Mouse (Mus musculus) midbrain, embryonic 11.5 days (tissue): Measurements from ENCODE around the gene Olfr1123. TPM values are rescaled to one million over a fixed set of nuclear protein-coding genes. Genes with fewer than 3 reads are reported as not detected.
A peak's percentile ranks its signal among the peaks of the same experiment; 100 is the strongest.
"Not testable (repeated sequence)": the region's sequence is repeated elsewhere in the genome, so short reads cannot be mapped to it uniquely, and the experiment has no call there.

Experiments
- ATAC-seq: fragments of 200-750 bp; cut with Nextera tagmentation; 2 replicates; pipeline ENCODE4 v1.8.0; 2017; ENCODE audit warnings: moderate TSS enrichment, moderate library complexity; ENCODE audit not compliant: low FRiP score
- DNase-seq: peaks from one replicate; pipeline ENCODE4 v3.0.0; 2015; ENCODE audit warnings: low spot score; ENCODE audit errors: missing footprints
- H3K27ac ChIP-seq: fragments of 300-500 bp; sonication (generic); 2 replicates; pipeline ENCODE4 v1.5.1; 2014; ENCODE audit warnings: low read depth, low read length
- H3K27me3 ChIP-seq: fragments of 300-500 bp; sonication (generic); 2 replicates; pipeline ENCODE4 v1.6.1; 2014; ENCODE audit warnings: mild to moderate bottlenecking, low read length, moderate library complexity, mixed read lengths; ENCODE audit not compliant: control insufficient read depth, insufficient read depth
- H3K36me3 ChIP-seq: fragments of 300-500 bp; sonication (generic); 2 replicates; pipeline ENCODE4 v1.6.1; 2014; ENCODE audit warnings: mild to moderate bottlenecking, low read length, moderate library complexity, mixed read lengths; ENCODE audit not compliant: control insufficient read depth, insufficient read depth
- H3K4me1 ChIP-seq: fragments of 300-500 bp; sonication (generic); 2 replicates; pipeline ENCODE4 v1.6.1; 2014; ENCODE audit warnings: low read length; ENCODE audit not compliant: control insufficient read depth, insufficient read depth
- H3K4me2 ChIP-seq: fragments of 300-500 bp; sonication (generic); 2 replicates; pipeline ENCODE4 v1.6.1; 2014; ENCODE audit warnings: mild to moderate bottlenecking, moderate library complexity
- H3K4me3 ChIP-seq: fragments of 300-500 bp; sonication (generic); 2 replicates; pipeline ENCODE4 v1.5.1; 2014; ENCODE audit warnings: low read depth, low read length
- H3K9ac ChIP-seq: fragments of 300-500 bp; sonication (generic); 2 replicates; pipeline ENCODE4 v1.6.1; 2014; ENCODE audit warnings: low read length
- H3K9me3 ChIP-seq: fragments of 300-500 bp; sonication (generic); 2 replicates; pipeline ENCODE4 v1.6.1; 2016; ENCODE audit warnings: low read length; ENCODE audit not compliant: control insufficient read depth
- WGBS: fragments of 180-500 bp; shearing (Covaris S2); extraction: QIAGEN DNeasy Blood & Tissue Kit; methylation state at CpG from one replicate; pipeline ENCODE4 v1.1.7; 2014; 5-methylcytosine and 5-hydroxymethylcytosine counted together
- polyA plus RNA-seq: library from polyadenylated mRNA; unstranded; fragments of >200 nt; fragmentation: Nextera tagmentation; extraction: Ambion mirVana; gene quantifications from 2 replicates; pipeline ENCODE4 v1.2.1, GENCODE M21; 2014

Gene Olfr1123
- polyA plus RNA-seq, result not detected in 2 replicates

GRCm38 (mm10) chr2:87416335-87416734, at the start of gene Olfr1123:
Gene Olfr1123 (plus strand): TSS chr2:87416635.
- H3K4me1 ChIP-seq, result no peaks in the 10 kb centered on the region
- H3K9me3 ChIP-seq, result no peaks in the 10 kb centered on the region
- no peak within 1 kb of the TSS for H3K9ac ChIP-seq
- H3K36me3 ChIP-seq, result no peaks in the 10 kb centered on the region
- 79% methylated on average over 1 of the region's 1 CpGs for WGBS
- ATAC-seq (no peak), DNase-seq (no peak)
- no peak within 1 kb of the TSS for H3K4me3 ChIP-seq
- no peak within 1 kb of the TSS for H3K4me2 ChIP-seq
- H3K27ac ChIP-seq, result no peak within 1 kb of the TSS
- H3K27me3 ChIP-seq, result no peaks in the 10 kb centered on the region

GRCm38 (mm10) chr2:87369595-87369994, 46.8 kb upstream of the Olfr1123 start, which contains the start of gene Olfr1121:
Gene Olfr1121 (plus strand): TSS chr2:87369895.
- Histone ChIP-seq H3K9me3 (no peaks in the 10 kb centered on the region), H3K27me3 (no peaks in the 10 kb centered on the region), H3K4me1 (no peaks in the 10 kb centered on the region), H3K36me3 (no peaks in the 10 kb centered on the region), H3K4me3 (no peak within 1 kb of the TSS), H3K27ac (no peak within 1 kb of the TSS), H3K4me2 (no peak within 1 kb of the TSS), H3K9ac (no peak within 1 kb of the TSS)
- ATAC-seq, result no peak
- 42% methylated on average over 1 of the region's 1 CpGs for WGBS
- no peak for DNase-seq

GRCm38 (mm10) chr2:87371726-87372125, 44.7 kb upstream of the Olfr1123 start:
- H3K4me2 ChIP-seq, result no peak overlapping the region
- WGBS, result 91% methylated on average over 4 of the region's 4 CpGs
- no peak for ATAC-seq

GRCm38 (mm10) chr2:87383935-87384334, 32.5 kb upstream of the Olfr1123 start:
- no peak for ATAC-seq
- Histone ChIP-seq H3K4me1 (no peaks in the 10 kb centered on the region), H3K9me3 (no peaks in the 10 kb centered on the region), H3K4me2 (no peak overlapping the region), H3K9ac (no peak overlapping the region), H3K4me3 (no peak overlapping the region), H3K27me3 (no peaks in the 10 kb centered on the region), H3K27ac (no peak overlapping the region), H3K36me3 (no peaks in the 10 kb centered on the region)
- DNase-seq, result no peak
- WGBS, result 83% methylated on average over 2 of the region's 2 CpGs

More at GRCm38 (mm10) chr2:87371726-87372125, 44.7 kb upstream of the Olfr1123 start:
- Histone ChIP-seq H3K27me3 (no peaks in the 10 kb centered on the region), H3K36me3 (no peaks in the 10 kb centered on the region), H3K4me3 (no peak overlapping the region), H3K27ac (no peak overlapping the region), H3K4me1 (no peaks in the 10 kb centered on the region), H3K9ac (no peak overlapping the region), H3K9me3 (no peaks in the 10 kb centered on the region)
- DNase-seq, result no peak

- H3K4me3 ChIP-seq, result no peak within 1 kb of the TSS
- no peaks in the 10 kb centered on the region for H3K4me1 ChIP-seq
- no peaks in the 10 kb centered on the region for H3K36me3 ChIP-seq
- H3K27me3 ChIP-seq, result no peaks in the 10 kb centered on the region
- H3K4me2 ChIP-seq, result no peak within 1 kb of the TSS
- 86% methylated on average over 2 of the region's 2 CpGs for WGBS
- ATAC-seq (no peak), DNase-seq (no peak)
- no peak within 1 kb of the TSS for H3K9ac ChIP-seq
- no peaks in the 10 kb centered on the region for H3K9me3 ChIP-seq
- H3K27ac ChIP-seq, result no peak within 1 kb of the TSS
These were observed 30.9 kb upstream of the Olfr1123 start, which contains the start of gene Olfr1122 for GRCm38 (mm10) chr2:87385549-87385948. Gene Olfr1122 (plus strand): TSS chr2:87385849.

DNA sequence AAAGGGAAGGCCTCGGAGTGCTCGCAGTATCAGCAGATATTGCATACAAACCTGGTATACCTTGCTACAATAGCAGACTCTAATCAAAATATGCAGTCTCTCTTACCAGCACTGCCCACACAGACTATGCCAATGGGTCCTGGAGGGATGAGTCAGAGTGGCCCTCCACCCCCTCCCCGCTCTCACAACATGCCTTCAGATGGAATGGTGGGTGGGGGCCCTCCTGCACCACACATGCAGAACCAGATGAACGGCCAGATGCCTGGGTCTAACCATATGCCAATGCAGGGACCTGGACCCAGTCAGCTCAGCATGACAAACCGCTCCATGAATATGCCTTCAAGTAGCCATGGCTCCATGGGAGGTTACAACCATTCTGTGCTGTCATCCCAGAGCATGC, 22.8 kb upstream of the Olfr1123 start:
- H3K4me2 ChIP-seq, H3K36me3 ChIP-seq, H3K9ac ChIP-seq, H3K27ac ChIP-seq, H3K9me3 ChIP-seq, DNase-seq, H3K4me1 ChIP-seq, H3K27me3 ChIP-seq, H3K4me3 ChIP-seq: not testable (repeated sequence)
- peak; percentile 61 for ATAC-seq
- WGBS, result 87% methylated on average over 5 of the region's 5 CpGs

GRCm38 (mm10) chr2:87394686-87395085, 21.7 kb upstream of the Olfr1123 start:
- not testable (repeated sequence) for DNase-seq, H3K9ac ChIP-seq, H3K9me3 ChIP-seq, H3K27ac ChIP-seq, ATAC-seq, H3K27me3 ChIP-seq, H3K4me3 ChIP-seq, H3K4me2 ChIP-seq, H3K36me3 ChIP-seq, H3K4me1 ChIP-seq
- WGBS, result 85% methylated on average over 7 of the region's 7 CpGs

DNA sequence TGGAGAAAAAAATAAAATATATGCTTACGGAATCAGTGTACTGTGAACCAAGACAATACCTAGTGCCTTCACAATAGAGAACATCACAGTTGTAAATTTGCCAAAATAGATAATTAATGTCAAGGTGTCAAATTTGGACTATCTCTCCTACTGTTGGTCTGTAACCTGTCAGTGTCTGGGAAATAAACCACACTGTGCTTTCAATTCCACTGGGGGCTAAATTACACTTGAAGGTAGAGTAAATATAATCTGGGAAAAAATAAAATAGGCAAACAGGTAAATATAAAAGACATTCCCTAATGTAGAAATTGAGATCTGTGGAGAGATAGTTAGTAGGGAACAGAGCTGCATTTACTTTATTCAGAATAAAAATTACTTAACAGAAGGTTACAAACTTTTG, 13.5 kb downstream of the Olfr1123 start, which contains the start of gene Olfr1124:
Olfr1124 (plus strand) TSS at position 301 of the 400 bp plus-strand sequence.
- Histone ChIP-seq H3K4me2 (no peak within 1 kb of the TSS), H3K4me3 (no peak within 1 kb of the TSS), H3K36me3 (no peaks in the 10 kb centered on the region), H3K27ac (no peak within 1 kb of the TSS), H3K9me3 (no peaks in the 10 kb centered on the region), H3K9ac (no peak within 1 kb of the TSS), H3K4me1 (no peaks in the 10 kb centered on the region), H3K27me3 (no peaks in the 10 kb centered on the region)
- no peak for ATAC-seq
- WGBS, result 87% methylated on average over 1 of the region's 1 CpGs
- DNase-seq, result no peak

DNA sequence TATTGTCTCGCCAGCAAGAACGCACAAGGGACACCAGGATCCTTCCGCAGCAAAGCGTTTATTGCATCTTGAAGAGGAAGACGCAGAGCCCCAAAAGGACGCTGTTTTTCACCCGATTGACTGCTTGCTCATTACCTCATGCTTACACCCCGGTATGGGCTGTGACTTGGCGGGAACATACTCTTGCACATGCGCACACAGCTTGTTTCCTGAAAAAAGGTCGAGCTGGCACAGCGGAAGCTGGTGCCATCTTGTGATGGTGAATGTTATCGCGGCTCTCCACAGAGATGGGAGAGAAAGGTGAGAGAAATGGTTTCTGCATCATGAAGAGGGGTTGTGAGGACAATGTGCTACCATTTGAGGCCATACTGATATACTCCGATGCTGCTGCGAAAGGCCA, 21.3 kb downstream of the Olfr1123 start:
- no peak overlapping the region for H3K27ac ChIP-seq
- H3K27me3 ChIP-seq, result no peaks in the 10 kb centered on the region
- H3K4me1 ChIP-seq, result no peaks in the 10 kb centered on the region
- H3K9ac ChIP-seq, result no peak overlapping the region
- DNase-seq (no peak), ATAC-seq (no peak)
- H3K36me3 ChIP-seq, result no peaks in the 10 kb centered on the region
- H3K4me2 ChIP-seq, result no peak overlapping the region
- WGBS, result 91% methylated on average over 16 of the region's 16 CpGs
- H3K9me3 ChIP-seq, result no peaks in the 10 kb centered on the region
- no peak overlapping the region for H3K4me3 ChIP-seq
